Mouse (Mus musculus) left cerebral cortex, postnatal 14 days (tissue): Measurements from ENCODE around the gene Fam227a. TPM values are rescaled to one million over a fixed set of nuclear protein-coding genes. Genes with fewer than 3 reads are reported as not detected.
A peak's percentile ranks its signal among the peaks of the same experiment; 100 is the strongest.
"Not testable (repeated sequence)": the region's sequence is repeated elsewhere in the genome, so short reads cannot be mapped to it uniquely, and the experiment has no call there.

ENCODE experiments used
- DNase-seq, 2 experiments: peaks; one replicate each; pipeline ENCODE4 v3.0.0; 2021 to 2022; ENCODE audit warnings: low spot score in 2 of 2, mixed read lengths in 1 of 2
- intact Hi-C: fragments of 180-260 bp; cut with DNase I; formaldehyde crosslinking; loops from one replicate; pipeline ENCODE4 v1.15.1; 2025
- total RNA-seq, 2 experiments: library from RNA; stranded (reverse); gene quantifications; 2 replicates each; pipeline ENCODE4 v1.2.3; 2021

Fam227a gene
- total RNA-seq, 2 experiments from 2014 or later = 7.0 to 12.4 TPM

DNA sequence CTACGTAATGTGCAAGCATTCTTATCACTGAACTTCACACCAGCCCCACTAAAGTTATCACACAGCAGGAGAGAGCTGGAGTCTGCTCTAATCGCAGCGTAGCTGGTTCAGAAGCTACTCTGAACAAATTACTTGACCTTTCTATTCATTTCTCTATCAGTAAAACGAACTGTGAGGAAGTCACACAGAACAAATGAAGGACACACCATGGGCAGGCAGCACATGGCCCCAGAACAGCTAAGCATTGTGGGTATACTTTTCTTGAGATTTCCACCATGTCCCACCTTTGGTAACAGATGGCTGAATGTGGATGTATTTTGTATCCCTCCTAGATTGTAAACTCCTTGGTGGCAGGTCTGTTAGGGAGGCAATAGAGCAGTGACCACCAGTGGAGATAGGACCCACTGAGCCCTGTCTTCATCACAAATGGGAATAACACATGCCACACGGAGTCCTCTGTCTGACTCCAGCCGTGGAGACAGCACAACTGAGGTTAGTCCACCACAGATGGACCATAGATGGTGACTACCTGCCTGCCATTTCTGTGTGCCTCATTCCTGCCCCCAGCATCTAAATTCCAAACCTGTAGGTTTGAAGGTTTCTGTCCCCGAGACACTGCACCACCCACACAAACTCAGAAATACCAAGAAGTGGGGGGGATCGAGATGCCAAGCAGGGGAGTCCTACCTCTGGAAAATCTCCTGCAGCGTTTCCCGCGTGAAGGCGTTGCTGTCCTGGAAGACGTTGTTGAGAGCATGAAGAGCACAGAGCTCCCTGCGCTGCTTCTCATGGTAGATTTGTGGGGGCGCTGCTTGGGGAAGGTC lies 27.5 kb upstream of the Fam227a start:
- intact Hi-C loops = loop anchor here (2.0 kb wide), 1 partner anchor 15 kb away; the partner anchor contains the start of gene Tomm22
- DNase-seq = no peak

DNA sequence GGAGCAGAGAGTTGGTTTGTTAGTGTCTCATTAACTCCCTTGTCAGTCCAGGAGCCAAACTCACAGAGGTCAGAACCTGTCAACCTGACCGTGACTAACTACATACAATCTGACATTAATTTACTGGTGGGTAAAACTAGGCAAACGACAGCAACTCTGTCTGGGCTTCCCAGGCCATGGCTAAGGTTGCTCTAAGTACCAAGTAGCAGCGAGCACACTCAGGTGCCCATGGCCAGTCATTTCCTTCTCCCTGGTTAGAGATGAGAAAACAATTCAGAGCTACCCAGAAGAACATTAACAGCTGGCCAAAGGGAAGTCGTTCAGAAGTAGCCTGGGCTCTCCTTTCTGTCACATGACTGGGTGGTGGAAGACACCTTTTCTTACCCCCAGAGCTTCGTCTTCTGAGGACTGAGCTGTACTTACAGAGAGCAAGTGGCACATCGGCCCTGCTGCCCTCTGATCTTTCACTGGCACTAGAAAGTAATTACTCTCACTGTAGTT lies 26.4 kb upstream of the Fam227a start:
- intact Hi-C loops = no loop called here
- DNase-seq = no peak

GRCm38 (mm10) chr15:79684616-79685015 lies 25.9 kb upstream of the Fam227a start:
- intact Hi-C loops = no loop called here
- no peak for DNase-seq

DNA sequence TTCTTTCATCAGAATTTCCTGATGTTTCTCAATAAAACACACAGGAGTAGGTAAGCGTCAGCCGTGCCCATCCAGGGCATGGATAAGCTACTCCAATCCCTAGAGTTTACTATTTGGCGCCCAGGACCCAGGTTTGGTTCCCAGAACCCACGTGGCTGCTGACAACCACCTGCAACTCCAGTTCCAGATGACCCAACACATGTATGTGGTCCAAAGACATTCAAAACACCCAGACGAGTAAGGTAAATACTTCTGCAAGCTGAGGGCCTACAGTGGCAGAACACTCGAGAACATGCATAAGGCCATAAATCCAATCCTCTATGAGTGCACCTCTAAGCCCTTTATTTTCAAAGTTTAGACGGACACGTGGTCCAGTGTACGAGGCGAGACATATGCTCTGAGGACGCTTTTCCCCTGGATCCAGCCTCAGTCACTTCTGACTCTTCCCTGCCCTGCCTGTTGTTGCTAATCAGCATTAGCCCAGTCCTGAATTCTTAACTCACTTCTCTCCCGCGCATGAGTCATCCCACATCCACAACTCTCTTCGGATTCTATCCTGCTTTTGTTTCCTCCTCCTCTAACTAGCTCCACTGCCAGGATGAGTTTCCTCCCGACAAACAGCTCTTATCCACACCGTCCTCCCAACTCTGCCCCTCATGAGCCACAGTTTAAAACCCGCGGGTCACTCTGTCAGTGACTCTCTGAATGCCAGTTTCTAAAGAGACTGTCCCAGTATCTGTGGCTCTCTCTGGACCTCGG lies 25.1 kb upstream of the Fam227a start:
- no peak for DNase-seq
- intact Hi-C loops = no loop called here

GRCm38 (mm10) chr15:79683146-79683545 lies 24.4 kb upstream of the Fam227a start:
- intact Hi-C loops = no loop called here
- no peak for DNase-seq

DNA sequence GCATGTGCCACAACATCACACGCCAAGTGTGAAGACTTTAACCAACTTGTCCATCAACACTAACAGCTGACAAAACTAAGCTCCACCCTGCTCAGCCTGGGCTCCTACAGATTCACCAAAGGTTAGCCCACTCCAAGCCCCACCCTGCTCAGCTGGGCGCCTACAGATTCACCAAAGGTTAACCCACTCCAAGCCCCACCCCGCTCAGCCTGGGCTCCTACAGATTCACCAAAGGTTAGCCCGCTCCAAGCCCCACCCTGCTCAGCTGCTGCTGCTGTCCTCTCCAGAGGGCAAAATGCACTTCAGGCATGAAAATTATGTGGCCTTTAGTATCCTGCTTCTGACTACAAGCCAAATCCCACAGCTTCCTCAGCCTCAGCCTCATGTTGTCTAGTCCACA lies 23.2 kb upstream of the Fam227a start:
- no peak for DNase-seq
- intact Hi-C loops = no loop called here

DNA sequence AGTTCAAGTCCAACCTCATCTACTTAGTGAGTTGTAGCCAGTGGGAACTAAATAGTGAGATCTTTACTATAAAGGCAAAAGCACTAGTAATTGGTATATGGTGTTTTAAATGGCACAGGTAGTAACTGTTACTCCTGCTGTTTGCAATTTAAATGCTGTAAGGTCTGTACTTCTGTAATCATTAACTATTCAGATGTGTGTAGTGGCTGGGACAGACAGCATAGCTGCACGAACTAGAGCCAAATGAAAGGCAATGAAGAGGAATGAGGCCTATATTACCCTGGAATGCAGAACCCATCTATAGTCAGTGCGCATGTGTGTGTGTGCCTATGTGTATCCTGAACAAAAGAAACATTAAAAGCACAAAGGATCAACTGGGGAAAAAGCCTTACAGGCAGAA lies 19.2 kb upstream of the Fam227a start:
- DNase-seq = no peak
- intact Hi-C loops = no loop called here

- not testable (repeated sequence) for DNase-seq
- intact Hi-C loops = loop anchor here (2.0 kb wide), 1 partner anchor 15 kb away; the partner anchor contains the start of gene Josd1
Measured at GRCm38 (mm10) chr15:79671828-79672348, 13.1 kb upstream of the Fam227a start.

GRCm38 (mm10) chr15:79670972-79671299 lies 12.2 kb upstream of the Fam227a start:
- no peak for DNase-seq
- intact Hi-C loops = loop anchor here (2.0 kb wide), 1 partner anchor 16 kb away; the partner anchor contains the start of gene Josd1

DNA sequence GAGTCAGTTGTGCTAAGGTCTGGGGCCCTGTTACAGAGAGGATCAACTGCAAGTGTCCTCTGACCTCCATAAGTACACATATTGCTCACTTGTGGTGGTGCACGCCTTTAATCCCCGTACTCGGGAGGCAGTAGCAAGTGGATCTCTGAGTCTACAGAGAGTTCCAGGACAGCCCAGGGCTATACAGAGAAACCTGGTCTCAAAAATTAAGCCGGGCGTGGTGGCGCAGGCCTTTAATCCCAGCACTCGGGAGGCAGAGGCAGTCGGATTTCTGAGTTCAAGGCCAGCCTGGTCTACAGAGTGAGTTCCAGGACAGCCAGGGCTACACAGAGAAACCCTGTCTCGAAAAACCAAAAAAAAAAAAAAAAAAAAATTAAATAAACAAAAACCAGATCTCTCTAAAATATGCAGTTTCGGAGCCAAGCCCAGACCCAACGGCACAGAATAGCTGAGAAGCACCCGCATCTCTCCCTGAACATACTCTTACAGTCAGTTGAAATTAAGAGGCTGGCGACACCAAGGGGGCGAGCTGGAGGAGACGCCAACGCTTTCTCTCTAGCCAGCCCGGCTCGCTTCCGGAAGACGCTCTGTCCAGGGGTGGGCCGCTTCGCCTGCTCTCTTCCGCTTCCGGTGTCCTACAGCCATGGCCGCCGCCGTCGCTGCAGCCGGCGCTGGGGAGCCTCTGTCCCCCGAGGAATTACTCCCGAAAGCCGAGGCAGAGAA lies 11.7 kb upstream of the Fam227a start, which contains the start of gene Tomm22:
Gene Tomm22, plus strand, starts transcription at position 613 of the 723 bp plus-strand sequence.
- DNase-seq = peak; percentile 90 to 92
- intact Hi-C loops = loop anchor here (2.0 kb wide), 1 partner anchor 16 kb away; the partner anchor contains the start of gene Josd1

DNA sequence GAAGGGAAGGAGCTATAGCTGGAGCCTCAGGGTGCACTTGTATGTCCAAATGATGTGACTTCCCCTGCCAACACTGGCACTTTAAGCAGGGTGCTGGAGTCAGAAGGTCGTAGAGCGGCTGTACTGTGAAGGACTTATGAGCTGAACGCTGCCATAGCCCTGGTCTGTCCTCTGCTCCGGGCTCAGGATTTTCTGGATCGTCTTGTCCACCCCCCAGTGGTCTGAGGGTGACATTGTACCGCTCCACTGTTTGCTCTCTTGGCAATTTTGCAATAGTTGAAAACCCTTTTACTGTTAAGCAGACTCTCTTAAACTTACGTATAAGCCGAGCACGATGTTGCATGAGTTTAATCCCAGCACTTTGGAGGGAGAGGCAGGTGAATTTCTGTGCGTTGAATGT lies 10.4 kb upstream of the Fam227a start:
- intact Hi-C loops = no loop called here
- DNase-seq = no peak

DNA sequence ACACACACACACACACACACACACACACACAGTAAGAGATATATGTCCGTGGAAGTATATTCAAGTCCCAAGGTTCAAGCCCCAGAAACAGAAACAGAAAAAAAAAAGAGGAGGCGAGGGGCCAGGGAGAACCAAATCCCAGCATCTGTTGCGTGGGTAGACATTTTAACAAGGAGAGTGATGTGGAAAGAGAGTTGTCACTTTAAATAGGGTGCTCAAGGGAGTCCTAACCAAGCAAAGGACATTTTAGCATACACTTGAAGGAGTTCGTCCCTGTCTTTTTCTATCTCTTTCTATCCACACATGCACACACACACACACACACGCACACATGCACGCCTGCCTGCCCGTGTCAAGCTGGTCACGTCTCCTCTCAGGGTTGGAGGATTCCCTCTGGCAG lies 5.9 kb upstream of the Fam227a start:
- peak; percentile 57 to 79 for DNase-seq
- intact Hi-C loops = no loop called here

- peak in 1 of 2 experiments; percentile 65 for DNase-seq
- intact Hi-C loops = no loop called here
Measured at GRCm38 (mm10) chr15:79661852-79662251, 3.1 kb upstream of the Fam227a start.

- intact Hi-C loops = no loop called here
- DNase-seq = peak; percentile 90 to 91
Measured at GRCm38 (mm10) chr15:79657837-79658530, 772 bp downstream of the Fam227a start.

GRCm38 (mm10) chr15:79656451-79656850 lies 2.3 kb downstream of the Fam227a start:
- peak in 1 of 2 experiments; percentile 47 for DNase-seq
- intact Hi-C loops = no loop called here

- DNase-seq = no peak
- intact Hi-C loops = no loop called here
Measured at GRCm38 (mm10) chr15:79651481-79651880, 7.3 kb downstream of the Fam227a start.

DNA sequence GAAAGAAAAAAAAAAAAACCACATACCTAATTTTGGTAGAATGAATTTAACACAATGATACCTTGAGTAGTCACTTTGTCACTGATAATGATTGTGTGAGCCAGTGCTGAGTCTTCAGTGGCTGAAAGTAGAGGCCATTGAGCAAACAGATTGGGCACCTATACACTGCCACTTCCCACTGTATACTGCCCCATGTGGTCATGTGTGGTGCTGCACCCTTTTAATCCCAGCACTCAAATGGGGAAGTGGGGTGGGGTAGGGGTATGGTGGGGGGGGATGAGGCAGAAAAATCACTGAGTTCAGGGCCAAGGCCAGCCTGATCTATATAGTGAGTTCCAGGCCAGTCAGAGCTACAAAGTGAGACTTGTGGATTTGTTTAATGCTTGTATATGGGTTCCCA lies 8.2 kb downstream of the Fam227a start:
- intact Hi-C loops = no loop called here
- no peak for DNase-seq

DNA sequence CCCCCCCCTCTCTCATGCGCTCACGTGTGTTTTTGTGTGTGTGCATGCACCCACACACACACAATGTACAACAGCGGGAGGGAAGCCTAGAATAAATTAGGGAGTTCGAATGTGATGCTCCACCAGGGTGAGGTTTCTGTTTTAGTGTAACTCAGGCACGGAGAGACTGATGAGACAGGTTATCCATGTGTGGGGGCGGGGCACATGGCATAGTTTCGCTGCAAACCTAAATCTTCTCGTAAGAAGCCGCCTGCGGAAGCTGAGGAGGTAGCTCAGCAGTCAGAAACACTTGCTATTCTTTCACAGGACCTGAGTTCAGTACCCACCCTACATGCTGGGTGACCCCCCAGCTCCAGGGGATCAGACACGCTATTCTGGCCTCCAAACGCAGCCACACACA lies 10.6 kb downstream of the Fam227a start:
- peak; percentile 51 to 54 for DNase-seq
- intact Hi-C loops = no loop called here

- no peak for DNase-seq
- intact Hi-C loops = no loop called here
Measured at GRCm38 (mm10) chr15:79645483-79645882, 13.3 kb downstream of the Fam227a start.
